Mouse (Mus musculus) small intestine, adult 2 months (tissue): ENCODE measurements around the gene Slc25a1. TPM values are rescaled to one million over a fixed set of nuclear protein-coding genes. Genes with fewer than 3 reads are reported as not detected.

Experiments used
- H3K27ac ChIP-seq: fragments of 200-500 bp; 2 replicates; pipeline ENCODE4 v1.5.1; 2012; ENCODE audit warnings: low read depth, low read length, control low read depth, inconsistent platforms; ENCODE audit not compliant: insufficient read depth
- H3K27me3 ChIP-seq: fragments of 200-500 bp; 2 replicates; pipeline ENCODE4 v1.6.1; 2012; ENCODE audit warnings: mild to moderate bottlenecking, moderate library complexity, low read length, inconsistent platforms; ENCODE audit not compliant: control insufficient read depth, insufficient read depth
- H3K36me3 ChIP-seq: fragments of 200-500 bp; 2 replicates; pipeline ENCODE4 v1.6.1; 2012; ENCODE audit warnings: mild to moderate bottlenecking, low read length, control low read depth, inconsistent platforms; ENCODE audit not compliant: control insufficient read depth, insufficient read depth
- H3K4me1 ChIP-seq: fragments of 200-500 bp; 2 replicates; pipeline ENCODE4 v1.6.1; 2012; ENCODE audit warnings: low read length, inconsistent platforms, mixed read lengths; ENCODE audit not compliant: control insufficient read depth, insufficient read depth, insufficient read length
- H3K4me3 ChIP-seq: fragments of 200-500 bp; 2 replicates; pipeline ENCODE4 v1.5.1; 2012; ENCODE audit warnings: low read depth, mild to moderate bottlenecking, control low read depth, inconsistent platforms, low read length, moderate library complexity
- CTCF ChIP-seq: fragments of 200-500 bp; IDR thresholded peaks from 2 replicates; pipeline ENCODE4 v1.5.1; 2012; ENCODE audit warnings: low read depth, mild to moderate bottlenecking, control low read depth, inconsistent platforms, low read length, moderate library complexity, mixed read lengths; ENCODE audit not compliant: insufficient replicate concordance, insufficient read length; ENCODE audit errors: extremely low read depth
- POLR2A ChIP-seq: fragments of 200-500 bp; IDR thresholded peaks from 2 replicates; pipeline ENCODE4 v1.6.1; 2012; ENCODE audit warnings: low read depth, mild to moderate bottlenecking, control low read depth, inconsistent platforms, low read length, moderate library complexity
- WGBS: fragments of 180-500 bp; shearing (Covaris S2); methylation state at CpG from one replicate; pipeline ENCODE4 v1.1.7; 2018; 5-methylcytosine and 5-hydroxymethylcytosine counted together
- polyA plus RNA-seq: library from polyadenylated mRNA; depleted of rRNA; stranded (reverse); fragments of >200 nt; gene quantifications from 2 replicates; pipeline ENCODE4 v1.2.3, GENCODE M21; 2012

The Slc25a1 gene
- polyA plus RNA-seq, 1 experiment: 328 TPM

- Histone ChIP-seq H3K36me3 (no peaks in the 10 kb centered on the region), H3K27me3 (no peaks in the 10 kb centered on the region), H3K4me1 (peaks cover 7% of the 10 kb centered on the region; the same call in 1 of the 2 replicates), H3K4me3 (no peak overlapping the region), H3K27ac (no peak overlapping the region)
- no peak for TF ChIP-seq POLR2A
- no peak for TF ChIP-seq CTCF
- WGBS: 71% methylated on average over 9 of the region's 9 CpGs
These were observed 5.8 kb upstream of the Slc25a1 start for GRCm38 (mm10) chr16:17933594-17934444.

DNA sequence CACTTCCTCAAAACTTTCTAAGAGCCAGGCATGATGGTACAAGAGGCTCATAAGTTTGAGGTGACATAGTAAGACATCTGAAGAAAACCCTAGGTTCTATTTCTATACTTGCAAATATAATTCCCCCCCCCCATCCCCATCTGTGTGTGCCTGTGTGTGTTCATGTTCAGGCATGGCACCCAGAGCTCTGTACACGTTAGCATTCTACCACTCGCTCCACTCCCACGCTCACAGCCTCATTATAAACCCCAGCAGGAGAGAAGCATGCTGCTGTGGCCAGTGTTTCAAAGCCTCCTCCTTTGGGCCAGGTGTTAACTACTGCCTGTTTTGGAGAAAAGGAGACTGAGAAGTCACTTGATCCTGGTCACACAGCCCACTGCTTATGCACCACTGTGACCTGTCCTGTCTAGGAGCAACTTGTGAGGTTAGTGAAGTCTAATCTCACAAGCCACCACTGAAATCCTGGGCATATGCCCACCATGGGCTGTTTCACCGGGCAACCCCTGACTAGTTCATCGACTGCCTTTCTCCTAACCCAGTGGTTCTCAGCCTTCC, 4.0 kb upstream of the Slc25a1 start:
- H3K36me3 ChIP-seq: no peaks in the 10 kb centered on the region
- no peak for TF ChIP-seq CTCF
- peaks cover 8% of the 10 kb centered on the region for H3K4me1 ChIP-seq
- H3K27me3 ChIP-seq: no peaks in the 10 kb centered on the region
- H3K27ac ChIP-seq: no peak overlapping the region
- no peak overlapping the region for H3K4me3 ChIP-seq
- 91% methylated on average over 5 of the region's 5 CpGs for WGBS

DNA sequence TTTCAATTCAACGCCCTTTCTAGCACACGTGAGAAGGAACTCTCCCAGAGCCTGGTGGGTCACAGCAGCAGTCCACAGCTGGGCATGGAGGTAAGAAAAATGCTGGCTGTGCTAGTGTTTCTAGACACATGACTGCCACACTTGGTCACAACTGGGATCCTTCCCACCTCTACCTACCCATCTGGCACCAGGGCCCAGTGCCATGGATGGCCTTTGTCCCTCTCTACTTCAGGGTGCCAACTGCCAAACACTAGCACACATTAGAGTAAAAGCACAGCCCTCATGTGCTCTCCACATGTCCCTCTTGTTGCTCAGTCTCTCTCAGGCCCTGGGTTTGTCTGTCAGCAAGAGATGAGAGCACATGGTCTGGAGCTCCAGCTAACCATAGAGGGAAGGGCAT, 1.6 kb upstream of the Slc25a1 start:
- Histone ChIP-seq H3K4me3 (no peak overlapping the region), H3K27ac (peak overlapping the region; percentile 5; the same call in 1 of the 2 replicates), H3K36me3 (peaks cover 15% of the 10 kb centered on the region), H3K4me1 (peaks cover 10% of the 10 kb centered on the region), H3K27me3 (no peaks in the 10 kb centered on the region)
- TF ChIP-seq CTCF (no peak), POLR2A (no peak)
- 79% methylated on average over 2 of the region's 2 CpGs for WGBS

DNA sequence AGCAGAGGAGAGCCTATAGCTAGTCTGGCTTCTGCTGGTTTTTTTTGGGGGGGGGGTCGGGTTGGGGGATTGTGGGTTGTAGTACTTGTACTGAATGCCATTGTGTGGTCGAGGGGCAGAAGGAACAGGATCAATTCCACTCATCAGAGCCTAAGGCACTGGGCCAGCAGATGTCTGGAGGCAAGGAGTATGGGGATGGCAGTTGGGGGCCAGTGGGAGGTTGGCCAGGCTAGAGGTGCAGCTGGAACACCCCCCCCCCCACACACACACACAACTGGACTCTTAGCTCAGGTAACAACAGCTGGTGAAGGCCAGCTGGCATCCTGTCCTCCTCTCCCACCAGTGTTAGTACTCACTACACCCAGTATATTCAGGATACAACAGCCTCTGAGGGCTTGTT, 1.2 kb upstream of the Slc25a1 start:
- Histone ChIP-seq H3K27ac (peak overlapping the region; percentile 79), H3K27me3 (no peaks in the 10 kb centered on the region), H3K4me1 (peaks cover 10% of the 10 kb centered on the region), H3K4me3 (no peak overlapping the region), H3K36me3 (peaks cover 15% of the 10 kb centered on the region)
- TF ChIP-seq CTCF: no peak
- no peak for TF ChIP-seq POLR2A
- WGBS: 9% methylated on average over 2 of the region's 2 CpGs

- TF ChIP-seq CTCF (peak; percentile 77), POLR2A (no peak; the same call in 1 of the 2 replicates)
- H3K36me3 ChIP-seq: peaks cover 15% of the 10 kb centered on the region
- H3K27me3 ChIP-seq: no peaks in the 10 kb centered on the region
- H3K4me1 ChIP-seq: peaks cover 10% of the 10 kb centered on the region
- H3K4me3 ChIP-seq: peak overlapping the region; percentile 92
- H3K27ac ChIP-seq: peak overlapping the region; percentile 96
- WGBS: 1% methylated on average over 9 of the region's 9 CpGs
These were observed 647 bp upstream of the Slc25a1 start for GRCm38 (mm10) chr16:17928627-17929104.

DNA sequence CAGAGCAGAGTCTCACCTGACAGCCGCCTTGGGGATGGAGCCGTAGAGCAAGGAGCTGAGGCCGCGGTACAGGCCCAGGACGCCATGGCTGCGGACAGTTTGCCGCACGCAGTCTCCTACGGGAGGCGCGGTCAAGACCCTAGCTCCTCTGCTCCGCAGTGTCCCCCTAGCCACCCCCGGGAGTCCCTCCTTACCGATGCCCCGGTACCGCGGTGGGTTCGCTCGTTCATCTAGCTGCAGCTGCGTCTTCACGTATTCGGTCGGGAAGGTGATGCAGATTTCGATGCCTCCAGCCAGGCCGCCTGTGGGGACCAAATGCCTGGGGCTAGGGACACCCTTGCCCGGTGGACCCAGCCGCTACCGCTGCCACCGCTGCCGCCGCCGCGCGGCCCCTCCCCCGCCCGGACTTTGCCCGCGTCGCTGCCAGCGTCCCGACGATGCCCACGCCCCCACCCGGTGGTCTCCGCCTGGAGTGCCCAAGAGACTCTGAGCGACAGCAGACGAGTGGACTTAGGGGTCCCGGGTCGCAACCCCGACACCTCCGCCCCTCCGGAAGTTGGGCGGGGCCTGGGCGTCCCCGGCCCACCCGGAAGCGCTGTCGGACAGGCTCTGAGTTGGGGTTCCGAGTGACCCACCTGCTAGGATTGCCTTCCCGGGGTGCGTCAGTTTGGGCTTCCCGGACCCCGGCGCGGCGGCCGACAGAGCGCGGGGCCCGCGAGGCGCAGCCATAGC, 502 bp downstream of the Slc25a1 start:
- H3K4me3 ChIP-seq: peak overlapping the region; percentile 92
- WGBS: 1% methylated on average over 72 of the region's 72 CpGs
- H3K27me3 ChIP-seq: no peaks in the 10 kb centered on the region
- peaks cover 15% of the 10 kb centered on the region for H3K36me3 ChIP-seq
- H3K27ac ChIP-seq: peak overlapping the region; percentile 96
- TF ChIP-seq POLR2A (no peak), CTCF (no peak)
- peaks cover 12% of the 10 kb centered on the region for H3K4me1 ChIP-seq

- under 1% methylated on average over 14 of the region's 14 CpGs for WGBS
- Histone ChIP-seq H3K4me3 (peak overlapping the region; percentile 90), H3K27ac (peak overlapping the region; percentile 18), H3K36me3 (peaks cover 15% of the 10 kb centered on the region), H3K4me1 (peaks cover 16% of the 10 kb centered on the region), H3K27me3 (no peaks in the 10 kb centered on the region)
- no peak for TF ChIP-seq CTCF
- TF ChIP-seq POLR2A: no peak
These were observed 5.9 kb downstream of the Slc25a1 start for GRCm38 (mm10) chr16:17922163-17922538.
